Mouse (Mus musculus) liver, adult 2 months (tissue): ENCODE measurements around the gene Mob3c.

Source experiments
- CTCF ChIP-seq: fragments of 200-500 bp; IDR thresholded peaks from 2 replicates; pipeline ENCODE4 v1.5.1; 2011; ENCODE audit warnings: low read depth, low read length, control low read depth
- POLR2A ChIP-seq: fragments of 200-500 bp; IDR thresholded peaks from 2 replicates; pipeline ENCODE4 v1.6.1; 2011; ENCODE audit warnings: low read length, control low read depth; ENCODE audit not compliant: insufficient read depth; ENCODE audit errors: extremely low read depth

DNA sequence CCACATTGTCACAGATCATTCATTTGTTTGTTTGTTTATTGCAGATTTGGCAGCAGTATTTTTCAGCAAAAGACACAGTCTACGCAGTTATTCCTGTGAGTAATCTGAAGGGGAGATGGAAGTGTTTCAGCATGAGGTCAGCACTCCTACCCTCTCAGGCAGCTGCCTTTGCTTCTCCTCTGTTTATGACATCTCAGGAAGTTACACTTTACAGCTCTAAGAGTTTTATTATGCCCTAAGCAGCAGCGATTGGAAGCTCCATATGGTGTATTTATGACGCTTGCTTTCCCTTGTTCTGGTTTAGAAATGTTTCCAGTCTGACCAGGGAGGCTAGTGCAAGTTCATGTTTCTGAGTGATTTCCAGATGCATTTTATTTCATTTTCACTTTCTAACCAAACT is 32.5 kb upstream of the Mob3c start:
- no peak for TF ChIP-seq CTCF
- no peak for TF ChIP-seq POLR2A
